8 mouse cellular contexts compared by ENCODE assay signal in the genomic region with DNA sequence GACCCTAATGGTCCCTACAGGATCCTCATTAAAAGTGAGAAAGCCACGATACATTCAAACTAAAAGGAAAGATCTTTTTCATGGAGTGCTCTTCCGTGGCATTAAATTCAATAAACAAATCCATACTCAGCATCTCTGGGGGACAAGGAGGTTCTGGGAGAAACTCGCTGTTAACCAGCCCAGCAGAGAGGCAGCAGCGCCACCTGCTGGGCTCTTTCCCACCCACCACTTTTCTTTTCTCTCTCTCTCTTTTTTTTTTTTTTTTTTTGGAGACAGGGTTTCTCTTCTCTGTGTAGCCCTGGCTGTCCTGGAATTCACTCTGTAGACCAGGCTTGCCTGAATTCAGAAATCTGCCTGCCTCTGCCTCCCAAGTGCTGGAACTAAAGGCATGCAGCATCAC. TPM values are rescaled to one million over a fixed set of nuclear protein-coding genes. Genes with fewer than 3 reads are reported as not detected.
A peak's percentile ranks its signal among the peaks of the same experiment; 100 is the strongest.
DNase-seq lines count a peak whose midpoint lies in the region; ATAC-seq and TF ChIP-seq lines count a peak whose summit lies in the region.

No protein-coding gene starts in this region.

- WGBS in midbrain, embryonic 10.5 days, result 1% methylated on average over 4 of the region's 4 CpGs
- WGBS in midbrain, embryonic 16.5 days, result 2% methylated on average over 4 of the region's 4 CpGs
- 4% methylated on average over 4 of the region's 4 CpGs for WGBS in forebrain, postnatal 0 days

- H3K9me3 ChIP-seq in midbrain, embryonic 10.5 days (replicated peaks), result no peaks in the 10 kb centered on the region
- no peaks in the 10 kb centered on the region for H3K9me3 ChIP-seq in midbrain, embryonic 16.5 days (replicated peaks; ENCODE audit: control insufficient read depth, low read length, poor library complexity, severe bottlenecking)
- H3K9me3 ChIP-seq in forebrain, postnatal 0 days (ENCODE audit: low read length), result no peaks in the 10 kb centered on the region

- peak; percentile 74 for DNase-seq in CD4-positive, CD25-positive, alpha-beta regulatory T cell, adult 2 months (ENCODE audit: low read depth, low spot score)
- DNase-seq in midbrain, embryonic 10.5 days (ENCODE audit: low spot score), result peak; percentile 70
- DNase-seq in c-Kit-positive CD71-negative TER-119-negative erythroid progenitor cells, embryonic 14.5 days (ENCODE audit: low read depth), result peak; percentile 49
- DNase-seq in forebrain, postnatal 0 days, result peak; percentile 92
- peak; percentile 78 for DNase-seq in left cerebral cortex, postnatal 4 days
- DNase-seq in right cerebral cortex, adult 18-20 months, result peak; percentile 65

- peaks cover 48% of the 10 kb centered on the region for H3K27me3 ChIP-seq in midbrain, embryonic 10.5 days (ENCODE audit: low read depth, poor library complexity, severe bottlenecking)
- H3K27me3 ChIP-seq in midbrain, embryonic 16.5 days (ENCODE audit: control insufficient read depth, insufficient read depth, low read depth, low read length), result no peaks in the 10 kb centered on the region
- H3K27me3 ChIP-seq in forebrain, postnatal 0 days (ENCODE audit: insufficient read depth, low read length), result 0 out of 2 replicates have a peak, but pooled peaks cover 5% of the 10 kb centered on the region

- no peak overlapping the region for H3K9ac ChIP-seq in midbrain, embryonic 16.5 days (ENCODE audit: low read depth, low read length)
- H3K9ac ChIP-seq in forebrain, postnatal 0 days, result no peak overlapping the region

- H3K27ac ChIP-seq in midbrain, embryonic 10.5 days (replicated peaks), result peak overlapping the region; percentile 77; the same call in 1 of the 2 replicates
- H3K27ac ChIP-seq in midbrain, embryonic 16.5 days (ENCODE audit: low read length), result no peak overlapping the region
- no peak overlapping the region for H3K27ac ChIP-seq in forebrain, postnatal 0 days (ENCODE audit: low read depth, low read length)

- no peak overlapping the region for H3K4me2 ChIP-seq in midbrain, embryonic 16.5 days (ENCODE audit: low read length)
- no peak overlapping the region for H3K4me2 ChIP-seq in forebrain, postnatal 0 days (ENCODE audit: low read depth)

- H3K4me1 ChIP-seq in midbrain, embryonic 10.5 days, result peaks cover 46% of the 10 kb centered on the region
- peaks cover 24% of the 10 kb centered on the region for H3K4me1 ChIP-seq in midbrain, embryonic 16.5 days (ENCODE audit: control insufficient read depth, insufficient read depth, low read length)
- peaks cover 19% of the 10 kb centered on the region for H3K4me1 ChIP-seq in forebrain, postnatal 0 days (ENCODE audit: insufficient read depth)

- H3K36me3 ChIP-seq in midbrain, embryonic 10.5 days, result peaks cover 35% of the 10 kb centered on the region
- peaks cover 4% of the 10 kb centered on the region; the same call in 1 of the 2 replicates for H3K36me3 ChIP-seq in midbrain, embryonic 16.5 days (ENCODE audit: control insufficient read depth, insufficient read depth, low read length)
- H3K36me3 ChIP-seq in forebrain, postnatal 0 days (ENCODE audit: insufficient read depth), result peaks cover 25% of the 10 kb centered on the region

- no peak overlapping the region for H3K4me3 ChIP-seq in midbrain, embryonic 10.5 days
- H3K4me3 ChIP-seq in midbrain, embryonic 16.5 days (ENCODE audit: low read depth, low read length), result no peak overlapping the region
- no peak overlapping the region for H3K4me3 ChIP-seq in forebrain, postnatal 0 days (ENCODE audit: low read depth, low read length)

- intact Hi-C loops in left cerebral cortex, postnatal 4 days (cut with DNase I), result loop anchor here (5.0 kb wide), 1 partner anchor 738 kb away; no protein-coding TSS in a partner anchor

- TF ChIP-seq CTCF in forebrain, postnatal 0 days (IDR thresholded peaks at IDR 0.05; ENCODE audit: low read depth), result peak; percentile 87

- no peak for ATAC-seq in CD4-positive, CD25-positive, alpha-beta regulatory T cell, adult 4 months
- no peak for ATAC-seq in midbrain, embryonic 16.5 days
- ATAC-seq in forebrain, postnatal 0 days, result peak; percentile 65

RNA-seq across cellular contexts. Expression of a gene that starts 18.4 kb away (rescaled TPM):
- 10 to 100 TPM; 83.1 to 87.9 TPM for polyA plus RNA-seq in CD4-positive, CD25-positive, alpha-beta regulatory T cell, adult 4 months (2017; shearing (Covaris generic))
- polyA plus RNA-seq in midbrain, embryonic 10.5 days (2016; fragmentation: Nextera tagmentation; extraction: Ambion mirVana), result 63.6 and 68.0 TPM in 2 replicates
- 39.8 and 43.8 TPM in 2 replicates for polyA plus RNA-seq in midbrain, embryonic 16.5 days (2015; fragmentation: Nextera tagmentation; extraction: Ambion mirVana)
- 14.2 and 16.2 TPM in 2 replicates for total RNA-seq in forebrain, postnatal 0 days (2014; rRNA removed)
- 30.9 and 33.0 TPM in 2 replicates for polyA plus RNA-seq in forebrain, postnatal 0 days (2015; fragmentation: Nextera tagmentation; extraction: Ambion mirVana)
- 10 to 100 TPM; 16.5 to 20.2 TPM for total RNA-seq in left cerebral cortex, postnatal 4 days (2021)

RNA-seq across cellular contexts. Expression of a gene that starts 18.4 kb away (rescaled TPM):
- not detected for polyA plus RNA-seq in CD4-positive, CD25-positive, alpha-beta regulatory T cell, adult 4 months (2017; shearing (Covaris generic))
- polyA plus RNA-seq in midbrain, embryonic 10.5 days (2016; fragmentation: Nextera tagmentation; extraction: Ambion mirVana), result 13.8 and 18.2 TPM in 2 replicates
- polyA plus RNA-seq in midbrain, embryonic 16.5 days (2015; fragmentation: Nextera tagmentation; extraction: Ambion mirVana), result 12.3 and 14.4 TPM in 2 replicates
- total RNA-seq in forebrain, postnatal 0 days (2014; rRNA removed), result 19.7 and 30.5 TPM in 2 replicates
- 20.2 and 31.1 TPM in 2 replicates for polyA plus RNA-seq in forebrain, postnatal 0 days (2015; fragmentation: Nextera tagmentation; extraction: Ambion mirVana)
- 10 to 100 TPM; 42.4 to 52.0 TPM for total RNA-seq in left cerebral cortex, postnatal 4 days (2021)

RNA-seq across cellular contexts. Expression of a gene that starts 25.5 kb away (rescaled TPM):
- polyA plus RNA-seq in CD4-positive, CD25-positive, alpha-beta regulatory T cell, adult 4 months (2017; shearing (Covaris generic)), result 10 to 100 TPM in 1 of 2 experiments, 1 to 10 TPM in 1; 6.6 to 11.0 TPM
- 4.6 and 5.8 TPM in 2 replicates for polyA plus RNA-seq in midbrain, embryonic 10.5 days (2016; fragmentation: Nextera tagmentation; extraction: Ambion mirVana)
- 1.5 and 1.7 TPM in 2 replicates for polyA plus RNA-seq in midbrain, embryonic 16.5 days (2015; fragmentation: Nextera tagmentation; extraction: Ambion mirVana)
- total RNA-seq in forebrain, postnatal 0 days (2014; rRNA removed), result 2.5 and 3.0 TPM in 2 replicates
- 1.4 and 2.0 TPM in 2 replicates for polyA plus RNA-seq in forebrain, postnatal 0 days (2015; fragmentation: Nextera tagmentation; extraction: Ambion mirVana)
- total RNA-seq in left cerebral cortex, postnatal 4 days (2021), result 1 to 10 TPM; 4.3 to 4.9 TPM

RNA-seq across cellular contexts. Expression of a gene that starts 39.5 kb away (rescaled TPM):
- polyA plus RNA-seq in CD4-positive, CD25-positive, alpha-beta regulatory T cell, adult 4 months (2017; shearing (Covaris generic)), result 100 to 1,000 TPM; 104 to 108 TPM
- 247 and 256 TPM in 2 replicates for polyA plus RNA-seq in midbrain, embryonic 10.5 days (2016; fragmentation: Nextera tagmentation; extraction: Ambion mirVana)
- 98.1 and 106 TPM in 2 replicates for polyA plus RNA-seq in midbrain, embryonic 16.5 days (2015; fragmentation: Nextera tagmentation; extraction: Ambion mirVana)
- total RNA-seq in forebrain, postnatal 0 days (2014; rRNA removed), result 46.3 and 54.4 TPM in 2 replicates
- polyA plus RNA-seq in forebrain, postnatal 0 days (2015; fragmentation: Nextera tagmentation; extraction: Ambion mirVana), result 68.3 and 84.1 TPM in 2 replicates
- total RNA-seq in left cerebral cortex, postnatal 4 days (2021), result 10 to 100 TPM; 45.9 to 47.3 TPM

Comparison
In these comparisons a context has a peak if more than half of its experiments do, and no peak if none do; other contexts are left out.
1. RNA of a gene that starts 18.4 kb away (polyA plus RNA-seq): 20.2 to 31.1 TPM in forebrain, postnatal 0 days, 13.8 to 18.2 TPM in midbrain, embryonic 10.5 days and 12.3 to 14.4 TPM in midbrain, embryonic 16.5 days; not detected in CD4-positive, CD25-positive, alpha-beta regulatory T cell, adult 4 months; every median in the first group is over 10 times any median in the second.
2. Peak in every context shown above with its lines, with median percentiles within 50 percentile points of each other: DNase-seq.